Mouse (Mus musculus): Measurements from ENCODE around the gene Hoxd12.

Hoxd12 gene

DNA sequence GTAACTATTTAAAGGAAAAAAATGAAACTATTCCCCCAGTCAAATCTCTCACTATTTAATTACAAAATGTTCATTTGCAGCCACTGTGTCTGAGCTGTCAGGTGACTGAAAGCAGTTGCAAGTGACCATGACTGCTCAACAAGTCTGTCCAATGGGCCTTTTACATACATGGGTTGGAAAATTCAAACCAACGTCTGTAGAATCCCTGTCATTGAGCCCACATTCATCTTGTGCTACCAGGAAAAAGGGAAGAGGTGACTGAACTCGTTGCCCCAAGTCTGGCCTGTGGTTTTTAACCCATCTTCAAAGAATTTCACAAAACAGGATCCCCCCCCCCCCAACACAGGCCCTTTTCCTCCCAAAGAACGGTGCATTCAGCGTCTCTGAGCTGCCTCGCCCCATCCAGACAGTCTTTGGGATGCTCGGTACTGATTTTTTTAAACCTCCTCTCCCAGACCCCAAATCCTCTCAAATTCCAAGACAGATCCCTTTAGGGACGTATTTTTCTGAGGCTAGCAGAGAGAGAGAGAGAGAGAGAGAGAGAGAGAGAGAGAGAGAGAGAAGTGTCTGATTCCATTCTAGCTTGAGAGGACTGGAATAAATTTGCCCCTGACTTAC, 21.1 kb downstream of the Hoxd12 start:
- DNase-seq (ENCODE audit: low spot score): no peak

DNA sequence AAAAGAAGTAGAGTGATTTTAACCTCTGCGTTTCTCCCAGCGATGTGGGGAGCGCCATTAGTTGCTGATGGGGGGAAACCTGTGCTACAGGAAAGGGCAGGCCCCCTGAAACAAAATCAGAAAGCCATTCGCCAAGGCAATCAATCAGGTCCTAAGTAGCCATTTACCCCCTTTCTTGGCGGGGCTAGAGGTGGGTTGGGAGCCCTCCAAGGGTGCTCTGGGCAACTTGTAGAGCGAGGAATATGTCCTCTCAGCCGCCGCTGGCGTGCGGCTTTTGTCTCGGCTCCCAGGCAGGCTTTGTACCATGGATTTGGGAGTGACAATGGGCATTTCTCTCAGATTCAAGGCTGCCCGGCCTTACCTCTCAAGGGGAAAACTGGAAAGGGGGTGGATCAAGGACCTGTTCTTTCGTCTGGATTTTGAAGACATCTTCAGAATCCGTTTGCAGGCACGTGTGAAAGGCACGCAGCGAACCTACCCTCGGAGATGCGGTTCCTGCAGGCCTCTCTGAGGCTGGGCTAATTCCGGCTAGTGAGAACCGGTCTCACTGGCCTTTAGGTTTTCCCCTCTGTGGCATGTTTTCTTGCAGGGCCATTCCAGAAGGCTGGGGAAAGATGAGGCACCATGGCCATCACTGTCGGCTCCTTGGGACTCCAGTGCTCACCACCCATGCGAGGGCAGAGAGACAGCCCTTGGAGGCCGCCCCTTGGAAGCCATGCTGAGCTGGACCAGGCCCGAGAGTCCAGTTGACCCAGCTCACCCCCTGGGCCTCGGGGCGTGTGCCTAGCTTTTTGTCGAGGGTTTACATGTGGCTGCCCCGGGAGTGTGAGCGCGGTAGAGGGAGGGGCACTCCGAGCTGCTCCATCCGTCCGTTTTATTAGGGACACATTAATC, 21.9 kb downstream of the Hoxd12 start:
- no peak for DNase-seq (ENCODE audit: low spot score)

DNA sequence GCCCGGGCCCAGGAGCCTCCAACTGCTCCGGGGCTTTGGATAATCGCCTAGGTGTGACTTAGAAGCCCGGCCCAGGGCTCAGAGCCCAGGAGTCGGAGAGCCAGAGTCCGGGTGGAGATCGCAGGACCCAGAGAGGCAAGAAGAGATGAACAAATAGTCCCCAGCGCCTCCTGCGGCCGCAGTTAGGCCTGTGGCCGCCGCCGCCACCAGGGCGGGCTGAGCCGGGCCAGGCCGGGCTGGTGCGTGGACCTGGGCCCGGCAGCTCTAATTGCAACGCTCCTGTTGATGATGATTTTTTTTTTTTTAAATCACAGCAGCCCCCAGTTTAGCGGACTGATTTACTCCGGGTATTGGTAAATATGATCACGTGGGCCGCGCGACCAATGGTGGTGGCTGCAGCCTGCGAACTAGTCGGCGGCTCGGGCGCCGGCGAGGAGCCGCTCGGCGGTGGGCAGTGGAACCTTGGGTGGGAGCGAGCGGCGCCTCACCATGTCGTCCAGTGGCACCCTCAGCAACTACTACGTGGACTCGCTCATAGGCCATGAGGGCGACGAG, 22.8 kb downstream of the Hoxd12 start, which contains the start of gene Hoxd9:
Hoxd9 (plus strand) TSS at position 161 of the 555 bp plus-strand sequence.
- no peak for DNase-seq (ENCODE audit: low spot score)

DNA sequence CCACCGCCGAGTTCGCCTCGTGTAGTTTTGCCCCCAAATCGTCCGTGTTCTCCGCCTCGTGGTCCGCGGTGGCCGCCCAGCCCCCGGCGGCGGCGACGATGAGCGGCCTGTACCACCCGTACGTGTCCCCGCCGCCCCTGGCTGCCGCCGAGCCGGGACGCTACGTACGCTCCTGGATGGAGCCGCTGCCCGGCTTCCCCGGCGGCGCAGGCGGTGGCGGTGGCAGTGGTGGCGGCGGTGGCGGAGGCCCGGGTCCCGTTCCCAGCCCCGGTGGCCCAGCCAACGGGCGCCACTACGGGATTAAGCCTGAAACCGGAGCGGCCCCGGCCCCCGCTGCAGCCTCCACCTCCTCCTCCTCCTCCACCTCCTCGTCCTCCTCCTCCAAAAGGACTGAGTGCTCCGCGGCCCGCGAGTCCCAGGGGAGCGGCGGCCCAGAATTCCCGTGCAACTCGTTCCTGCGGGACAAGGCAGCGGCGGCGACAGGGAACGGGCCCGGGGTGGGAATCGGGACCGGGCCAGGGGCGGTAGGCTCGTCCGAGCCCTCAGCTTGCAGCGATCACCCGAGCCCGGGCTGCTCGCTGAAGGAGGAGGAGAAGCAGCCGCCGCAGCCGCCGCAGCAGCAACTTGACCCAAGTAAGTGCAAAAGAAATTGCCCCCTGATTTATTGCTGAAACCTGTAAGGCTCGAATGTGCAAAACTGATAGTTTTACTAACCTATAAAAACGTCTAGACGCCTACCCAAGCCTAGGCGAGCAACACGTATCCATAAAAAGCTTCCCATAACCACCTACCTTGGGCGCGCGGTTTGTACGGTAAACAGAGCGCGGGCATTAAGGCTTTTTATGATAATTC, 23.6 kb downstream of the Hoxd12 start:
- DNase-seq (ENCODE audit: low spot score): no peak

DNA sequence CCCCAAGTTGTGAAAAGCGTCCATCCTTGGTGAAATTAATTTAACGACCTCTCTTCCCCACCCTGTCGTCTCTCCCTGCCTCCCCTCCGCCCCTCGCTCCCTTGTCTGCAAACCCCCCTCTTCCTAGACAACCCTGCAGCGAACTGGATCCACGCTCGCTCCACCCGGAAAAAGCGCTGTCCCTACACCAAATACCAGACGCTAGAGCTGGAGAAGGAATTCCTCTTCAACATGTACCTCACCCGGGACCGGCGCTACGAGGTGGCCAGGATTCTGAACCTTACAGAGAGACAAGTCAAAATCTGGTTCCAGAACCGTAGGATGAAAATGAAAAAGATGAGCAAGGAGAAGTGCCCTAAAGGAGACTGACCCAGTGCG, 24.2 kb downstream of the Hoxd12 start:
- DNase-seq (ENCODE audit: low spot score): no peak

DNA sequence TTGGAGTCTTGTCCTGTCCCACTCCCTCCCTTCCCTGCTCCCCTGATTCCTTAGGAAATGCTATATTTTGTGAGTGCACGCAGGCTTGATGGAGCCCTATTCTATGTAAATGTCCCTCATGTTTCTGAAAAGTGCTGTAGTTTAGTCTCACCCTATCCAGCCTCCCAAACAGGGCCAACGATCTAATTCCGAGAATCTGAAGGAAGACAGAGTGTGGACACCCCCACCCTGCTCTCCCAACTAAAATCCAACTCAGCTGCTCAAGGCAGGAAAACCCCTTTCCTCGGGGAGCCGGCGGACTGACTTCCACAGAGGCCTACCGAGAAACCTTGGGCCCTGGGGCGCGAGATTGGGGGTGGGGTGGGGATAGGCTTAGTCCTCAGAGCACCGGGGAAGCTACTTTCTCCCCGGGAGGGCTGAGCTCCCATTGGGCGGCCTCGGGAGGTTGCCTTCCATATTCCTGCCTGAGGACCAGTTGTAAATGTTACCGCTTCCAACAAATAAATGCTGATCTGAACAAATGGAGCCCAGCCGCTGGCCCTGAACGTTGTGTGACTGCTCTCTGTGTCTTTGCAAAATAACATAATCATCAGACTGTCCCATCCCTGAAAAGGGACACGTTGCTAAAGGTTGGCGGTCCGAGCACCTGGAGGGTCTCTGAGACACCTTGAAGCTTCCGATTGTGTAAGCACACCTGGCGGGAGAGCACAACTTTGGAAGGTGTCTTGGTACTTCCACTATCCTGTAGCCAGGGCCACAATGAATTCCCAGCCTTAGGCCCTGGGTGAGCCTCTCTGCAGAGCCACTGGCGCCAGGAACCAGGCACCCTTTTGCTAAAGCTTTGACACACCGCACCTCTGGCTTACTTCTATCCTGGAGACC, 25.1 kb downstream of the Hoxd12 start:
- DNase-seq (ENCODE audit: low spot score): no peak

DNA sequence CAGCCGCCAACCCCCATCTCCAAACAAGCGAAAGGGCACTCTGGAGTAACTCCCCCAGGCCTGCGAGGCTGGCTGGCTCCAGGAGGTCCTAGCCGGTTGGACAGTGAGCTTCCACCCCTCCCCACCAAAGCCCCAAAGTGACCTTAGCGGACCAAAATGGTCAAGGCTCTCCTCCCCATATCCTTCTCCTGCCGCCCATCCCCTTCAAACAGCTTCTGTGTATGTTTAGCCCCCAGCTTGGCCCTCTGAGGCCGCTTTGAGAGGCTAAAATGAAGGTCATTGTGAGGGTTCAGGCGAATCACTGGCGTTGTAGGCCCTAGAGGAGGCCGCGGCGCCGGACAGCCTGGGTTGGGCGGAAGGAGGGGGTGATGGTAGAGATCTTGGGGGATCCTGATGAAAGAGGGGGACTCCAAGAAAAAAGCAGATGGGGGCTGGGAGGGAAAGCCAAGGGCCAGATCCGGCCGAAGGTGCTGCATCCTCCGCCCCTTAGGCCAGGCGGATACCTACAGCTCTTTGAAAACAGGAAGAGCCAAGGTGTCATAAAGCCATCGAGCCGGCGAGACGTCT, 25.8 kb downstream of the Hoxd12 start:
- no peak for DNase-seq (ENCODE audit: low spot score)

DNA sequence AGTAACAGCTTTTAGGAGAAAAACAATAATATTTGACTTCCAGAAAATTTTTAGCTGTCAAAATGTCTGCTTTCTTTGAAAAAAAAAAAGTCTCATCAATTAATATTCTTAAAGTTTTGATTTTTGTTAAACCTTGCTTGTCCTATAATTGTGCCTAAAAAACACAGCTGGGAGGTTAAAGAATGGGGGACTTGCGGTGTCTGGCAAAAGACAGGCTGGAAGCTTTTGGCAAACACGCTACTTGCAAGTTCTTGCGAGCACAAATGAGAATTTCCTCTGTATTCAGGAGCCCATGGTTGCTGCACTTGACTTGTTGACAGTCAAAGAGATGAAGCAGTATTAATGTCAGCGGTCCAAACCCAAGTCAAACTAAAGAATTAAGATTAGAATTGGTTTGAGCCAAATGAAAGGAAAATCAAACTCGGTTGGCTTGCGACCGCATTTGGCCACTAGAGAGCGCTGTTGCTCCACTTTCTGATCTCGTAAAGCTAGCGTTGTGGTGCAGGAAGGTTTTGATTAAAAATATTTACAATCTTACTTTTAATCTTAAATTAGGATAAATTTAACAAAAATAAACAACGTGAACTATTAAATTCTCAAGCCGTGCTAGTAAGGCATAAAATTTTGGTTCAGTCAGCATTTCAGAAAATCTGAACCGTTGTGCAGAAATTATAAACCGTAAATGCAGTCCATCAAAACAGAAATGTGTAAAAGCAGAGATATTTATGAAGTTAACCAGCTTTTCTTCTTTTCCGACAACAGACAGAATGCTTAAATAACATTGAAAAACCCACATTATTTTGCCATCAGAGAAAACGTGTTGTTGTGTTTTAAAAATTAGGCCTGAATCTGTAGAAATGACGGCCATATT, 27.4 kb downstream of the Hoxd12 start:
- no peak for DNase-seq (ENCODE audit: low spot score)

DNA sequence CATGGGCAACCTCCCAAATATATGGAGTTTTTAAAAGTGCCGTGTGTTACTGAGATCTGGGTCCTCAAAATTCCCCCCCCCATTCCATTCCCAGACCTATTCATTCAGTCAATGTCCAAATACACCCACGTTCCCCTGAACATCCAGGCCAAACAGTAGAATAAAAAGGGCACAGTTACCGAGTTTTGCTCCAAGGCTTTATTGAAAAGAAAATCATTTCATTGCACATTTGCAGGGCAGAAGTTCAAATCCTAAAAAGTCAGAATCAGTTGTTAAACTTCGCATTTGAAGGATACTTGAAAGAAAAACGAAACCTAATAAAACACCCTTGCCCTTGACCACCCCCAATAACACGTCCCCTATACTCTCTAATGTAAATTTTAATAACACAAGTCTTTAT, 28.0 kb downstream of the Hoxd12 start:
- no peak for DNase-seq (ENCODE audit: low spot score)

DNA sequence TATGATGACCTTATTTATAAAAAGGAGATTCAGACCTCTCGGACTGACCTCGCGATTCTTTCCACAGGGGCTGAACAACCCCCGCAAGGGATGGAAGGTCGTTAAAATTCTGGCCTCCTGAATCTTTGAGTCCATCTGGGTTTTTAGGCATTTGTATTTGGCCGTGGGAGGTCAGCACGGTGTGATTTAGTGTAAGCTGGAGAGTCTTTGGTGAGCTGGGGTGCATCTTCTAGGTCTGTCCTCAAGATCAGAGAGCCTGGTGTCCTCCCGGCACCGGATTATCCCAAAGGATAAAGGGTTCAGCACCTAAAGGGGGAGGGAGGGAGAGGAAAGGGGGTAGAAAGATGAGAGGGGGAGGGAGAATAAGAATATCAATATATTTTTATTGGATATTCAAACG, 28.5 kb downstream of the Hoxd12 start:
- no peak for DNase-seq (ENCODE audit: low spot score)

DNA sequence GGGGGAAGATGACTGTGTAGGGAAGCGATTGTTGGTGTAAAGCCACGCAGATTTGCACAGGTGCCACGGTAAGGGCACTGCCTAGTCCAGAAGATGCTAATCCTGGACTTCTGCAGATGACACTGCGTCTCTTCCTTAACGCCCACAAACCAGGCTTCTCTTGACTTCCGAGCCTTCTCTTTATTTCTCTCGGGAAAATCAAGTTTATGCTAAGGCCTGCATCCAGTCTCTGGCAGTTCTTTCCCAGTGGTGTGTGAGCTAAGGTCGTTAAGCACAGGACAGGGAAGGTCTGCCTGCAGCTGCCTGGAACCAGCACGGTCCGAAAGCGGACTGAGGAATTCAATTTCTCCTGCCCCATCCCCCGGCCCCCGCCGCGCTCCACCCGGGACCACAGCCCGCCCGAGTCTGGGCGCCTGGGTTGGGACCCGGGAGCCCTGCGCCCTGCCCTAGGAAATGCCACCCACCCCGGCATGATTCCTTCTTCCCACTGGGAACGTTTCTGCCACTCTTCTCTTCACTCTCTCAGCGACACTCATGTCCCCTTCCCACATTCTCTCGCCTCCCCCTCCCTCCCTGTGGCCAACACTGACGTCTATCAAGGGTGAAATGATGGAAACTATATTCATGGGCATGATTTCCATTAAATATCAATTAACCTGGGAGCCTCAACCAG, 29.0 kb downstream of the Hoxd12 start:
- no peak for DNase-seq (ENCODE audit: low spot score)

DNA sequence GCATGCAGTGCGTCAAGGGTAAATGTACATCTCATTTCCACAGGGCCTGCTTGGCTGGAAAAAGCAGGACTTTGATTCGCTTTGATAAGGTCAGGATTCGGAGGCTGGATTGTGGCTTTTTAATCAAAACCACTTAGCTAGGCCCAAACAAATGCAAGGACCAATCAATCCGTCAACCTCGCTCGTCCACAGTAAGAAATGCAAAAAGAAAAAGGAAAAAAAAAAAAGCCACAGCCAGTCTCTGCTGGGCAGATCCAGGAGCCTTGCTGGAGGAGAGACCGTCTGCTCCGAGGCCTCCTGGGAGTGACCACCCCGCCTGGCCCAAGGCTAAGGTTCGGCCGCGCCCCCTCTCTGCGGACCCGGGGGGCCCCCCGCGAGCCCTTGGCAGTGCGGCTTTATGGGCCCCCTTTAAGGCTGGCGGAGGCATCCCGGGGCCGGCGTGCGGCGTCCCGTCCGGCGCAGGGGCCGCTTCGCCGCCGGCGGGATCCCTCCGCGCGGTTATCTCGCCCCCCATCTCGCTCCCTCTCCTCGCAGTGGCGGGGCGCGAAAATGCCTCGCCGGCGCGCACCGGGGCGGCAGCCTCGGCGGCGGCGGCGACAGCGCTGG, 29.7 kb downstream of the Hoxd12 start, which contains the start of gene Hoxd8:
Hoxd8 (plus strand) TSS at position 223 of the 606 bp plus-strand sequence.
- DNase-seq (ENCODE audit: low spot score): no peak

DNA sequence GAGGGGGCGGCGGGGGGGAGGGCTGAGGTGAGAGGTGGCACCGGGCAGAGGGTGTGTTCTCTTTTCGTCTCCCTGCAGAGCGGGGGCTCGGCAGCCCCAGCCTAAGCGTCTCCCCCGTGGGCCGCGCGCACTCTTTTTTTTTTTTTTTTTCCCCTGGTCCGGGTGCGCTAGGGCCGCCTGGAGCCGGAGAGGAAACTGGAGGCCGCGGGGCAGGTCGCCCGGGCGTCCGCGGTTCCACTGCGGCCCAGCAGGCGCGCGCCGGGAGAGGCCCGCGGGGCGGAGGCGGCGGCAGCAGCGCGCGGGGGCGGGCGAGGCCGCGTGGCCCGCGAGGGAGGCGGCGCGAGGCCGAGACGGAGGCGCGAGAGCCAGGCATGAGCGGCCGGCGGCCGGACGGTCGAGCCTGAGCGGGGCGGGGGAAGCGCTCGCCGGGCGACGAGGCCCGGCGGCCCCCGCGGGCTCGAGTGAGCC, 30.2 kb downstream of the Hoxd12 start:
- no peak for DNase-seq (ENCODE audit: low spot score)

DNA sequence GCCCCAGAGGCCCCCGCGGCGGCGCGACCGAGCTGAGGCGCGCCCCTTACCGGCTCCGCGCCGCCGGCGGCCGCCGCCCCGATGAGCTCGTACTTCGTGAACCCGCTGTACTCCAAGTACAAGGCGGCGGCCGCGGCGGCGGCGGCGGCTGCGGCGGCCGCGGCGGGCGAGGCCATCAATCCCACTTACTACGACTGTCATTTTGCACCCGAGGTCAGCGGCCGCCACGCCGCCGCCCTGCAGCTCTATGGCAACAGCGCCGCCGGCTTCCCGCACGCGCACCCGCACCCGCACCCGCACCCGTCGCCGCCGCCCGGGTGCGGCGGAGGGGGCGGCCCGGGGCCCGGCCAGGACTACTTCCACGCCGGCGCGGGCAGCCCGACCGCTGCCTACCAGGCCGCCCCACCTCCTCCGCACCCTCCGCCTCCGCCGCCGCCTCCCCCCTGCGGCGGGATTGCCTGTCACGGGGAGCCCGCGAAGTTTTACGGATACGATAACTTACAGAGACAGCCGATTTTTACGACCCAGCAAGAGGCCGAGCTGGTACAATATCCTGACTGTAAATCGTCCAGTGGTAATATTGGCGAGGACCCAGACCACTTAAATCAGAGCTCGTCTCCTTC, 30.8 kb downstream of the Hoxd12 start:
- DNase-seq (ENCODE audit: low spot score): no peak

DNA sequence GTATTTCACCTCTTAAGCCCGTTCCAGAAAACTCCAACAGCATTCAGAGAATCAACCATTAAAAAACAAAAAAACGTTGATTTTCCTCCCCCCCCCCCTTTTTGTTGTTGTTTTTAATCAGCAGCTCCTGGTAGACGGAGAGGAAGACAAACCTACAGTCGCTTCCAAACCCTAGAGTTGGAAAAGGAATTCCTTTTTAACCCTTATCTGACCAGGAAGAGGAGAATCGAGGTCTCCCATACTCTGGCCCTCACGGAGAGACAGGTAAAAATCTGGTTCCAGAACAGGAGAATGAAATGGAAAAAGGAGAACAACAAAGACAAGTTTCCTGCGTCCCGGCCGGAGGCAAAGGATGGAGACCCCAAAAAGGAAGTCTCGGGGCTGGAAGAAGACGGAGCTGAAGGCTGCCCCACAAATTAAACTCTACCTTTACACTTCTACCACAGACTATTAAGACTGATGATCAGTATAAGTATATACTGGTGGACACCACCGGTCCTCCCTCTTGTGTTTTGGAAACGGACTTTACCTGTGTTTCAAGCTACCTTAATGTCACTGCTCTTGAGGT, 31.7 kb downstream of the Hoxd12 start:
- DNase-seq (ENCODE audit: low spot score): no peak

DNA sequence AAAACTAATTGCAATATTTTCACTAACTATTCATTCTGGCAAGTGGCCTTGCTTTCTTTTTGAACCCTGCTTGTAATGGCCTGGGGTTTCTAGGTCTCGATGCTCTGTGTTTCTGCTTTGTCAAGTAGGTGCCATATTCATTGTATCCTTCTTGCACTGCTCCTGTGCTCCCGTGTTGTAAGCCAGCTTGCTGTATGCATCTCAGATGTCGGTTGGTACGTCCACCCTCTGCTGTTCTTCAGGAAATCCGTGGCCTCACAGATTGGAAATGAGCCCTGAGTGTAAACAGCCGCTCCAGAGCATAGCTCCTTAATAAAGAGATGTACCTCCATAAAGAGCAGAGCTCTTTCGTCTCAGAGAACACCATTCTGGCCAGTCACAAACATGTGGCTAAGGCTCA, 32.8 kb downstream of the Hoxd12 start:
- no peak for DNase-seq (ENCODE audit: low spot score)

DNA sequence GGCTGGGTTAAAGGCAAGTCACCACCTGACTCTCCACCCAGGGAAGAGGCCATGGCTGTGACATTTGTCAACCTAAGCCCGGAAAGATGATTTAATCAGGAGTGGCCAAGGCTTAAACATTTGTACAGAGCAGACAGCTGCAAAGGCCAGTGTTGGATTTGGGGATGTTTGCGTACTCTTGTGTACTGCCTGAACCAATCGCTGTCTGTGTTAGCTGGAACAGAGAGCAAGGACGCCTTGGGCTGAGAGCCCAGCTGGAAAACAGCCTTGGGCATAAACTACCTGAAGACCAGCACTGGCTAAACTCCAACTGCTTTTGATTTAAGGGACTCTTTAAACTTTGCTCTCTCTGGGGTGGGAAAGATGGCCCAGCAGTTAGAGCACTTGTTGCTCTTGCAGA, 33.9 kb downstream of the Hoxd12 start:
- DNase-seq (ENCODE audit: low spot score): no peak

Data from spleen, adult 12 weeks (tissue).